Mouse (Mus musculus): ENCODE results near the gene Syne3. TPM values are rescaled to one million over a fixed set of nuclear protein-coding genes. Genes with fewer than 3 reads are reported as not detected.

The Syne3 gene
- total RNA-seq, 2 experiments from 2014 or later, result 7.3 to 7.8 TPM

DNA sequence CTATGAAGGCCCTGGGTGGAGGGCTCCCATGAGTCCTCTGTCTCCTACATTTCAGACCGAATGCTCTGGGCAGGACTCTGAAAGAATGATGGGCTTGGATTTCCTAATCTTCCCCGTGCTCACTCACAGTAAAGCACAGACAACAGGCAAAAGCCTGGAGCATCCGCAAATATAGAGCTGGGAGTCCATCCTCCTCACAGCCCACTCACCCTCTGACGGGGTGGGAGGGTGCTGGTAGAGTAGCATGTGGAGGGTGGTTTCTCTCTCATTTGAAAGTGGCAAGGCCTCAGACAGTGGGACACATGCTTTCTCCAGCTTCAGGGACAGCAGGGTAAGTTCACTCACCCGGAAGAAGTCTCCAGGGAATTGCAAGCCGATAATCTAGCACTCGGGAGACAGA lies 123.5 kb downstream of the Syne3 start:
- no peak for DNase-seq

- DNase-seq, result no peak
These were observed 127.1 kb downstream of the Syne3 start for GRCm38 (mm10) chr12:104882533-104882932.

DNA sequence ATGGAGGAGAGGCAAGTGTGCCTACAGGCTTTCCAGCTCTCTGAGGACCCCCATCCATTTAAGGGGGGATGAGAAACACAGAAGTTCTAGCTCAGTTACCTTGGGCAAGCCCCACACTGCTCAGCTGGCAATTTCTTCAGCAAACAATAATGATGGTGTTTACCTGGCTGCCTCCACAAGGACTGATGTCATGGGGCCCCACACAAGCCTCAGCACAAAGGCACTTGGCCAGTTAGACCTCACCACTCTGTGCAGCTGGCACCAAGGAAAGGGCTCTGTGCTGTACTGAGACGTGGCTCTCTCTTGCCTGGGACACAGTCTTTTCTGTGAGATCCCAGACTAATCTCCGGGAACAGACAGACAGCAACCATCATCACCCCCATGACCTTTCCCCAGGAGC lies 127.5 kb downstream of the Syne3 start:
- no peak for DNase-seq

- DNase-seq, result no peak
These were observed 128.0 kb downstream of the Syne3 start for GRCm38 (mm10) chr12:104881518-104882060.

DNA sequence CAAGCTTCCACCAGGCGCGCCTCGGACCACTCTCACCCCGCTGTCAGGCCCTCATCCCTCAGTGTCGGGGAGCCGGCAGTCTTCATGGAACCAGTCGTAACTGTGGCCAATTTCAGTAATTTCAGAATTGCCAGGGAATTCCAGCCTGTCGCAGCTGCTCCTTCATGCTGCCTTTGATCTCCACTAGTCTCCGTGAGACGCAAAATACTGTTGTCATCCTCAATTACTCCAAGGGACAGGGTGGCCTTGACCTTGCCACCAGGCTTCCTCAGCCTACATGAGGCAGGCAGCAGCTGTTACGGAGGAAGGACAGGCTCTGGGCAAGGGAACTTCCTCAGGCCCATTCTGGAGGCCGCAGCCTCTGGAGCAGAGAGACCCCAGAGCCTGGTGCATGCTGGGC lies 129.2 kb downstream of the Syne3 start:
- DNase-seq, result no peak

Small RNAs within 50 kb of the gene (microRNA-seq; reads per million reads assigned to microRNA genes)
- gene Mir3069, result 1.4 to 4.1 reads per million in 2 experiments

Other genes starting within 250 kb of the Syne3 start
- gene Clmn, start 144.7 kb downstream of the Syne3 start, total RNA-seq (2021), result 1 to 10 TPM; 1.4 to 1.7 TPM
- 10 to 100 TPM; 81.2 to 82.0 TPM for gene Glrx5, start 22.9 kb upstream of the Syne3 start, total RNA-seq (2021)
- not detected for gene Tcl1b2, start 136.2 kb upstream of the Syne3 start, total RNA-seq (2021)
- gene Tcl1b1, start 149.9 kb upstream of the Syne3 start, total RNA-seq (2021), result not detected
- gene Tcl1b5, start 166.5 kb upstream of the Syne3 start, total RNA-seq (2021), result not detected
- gene Tcl1b3, start 181.2 kb upstream of the Syne3 start, total RNA-seq (2021), result not detected
- gene Tcl1b4, start 192.1 kb upstream of the Syne3 start, total RNA-seq (2021), result not detected
- not detected for gene Tcl1, start 213.0 kb upstream of the Syne3 start, total RNA-seq (2021)